Mouse (Mus musculus) limb, embryonic 10.5 days (tissue): ENCODE measurements at regions not wholly inside any gene's neighbourhood (a gene's known extent, or its start where the extent isn't known, plus 50 kb on each side); places are given as distances from the start of the nearest gene placed in this dataset.

ENCODE experiments used
- DNase-seq: peaks from one replicate; pipeline ENCODE4 v3.0.0-alpha.2; 2017; ENCODE audit warnings: low spot score
- H3K27ac ChIP-seq: fragments of 300-500 bp; sonication (generic); 2 replicates; pipeline ENCODE4 v1.5.1; 2016; ENCODE audit warnings: mild to moderate bottlenecking
- H3K27me3 ChIP-seq: fragments of 300-500 bp; sonication (generic); 2 replicates; pipeline ENCODE4 v1.6.1; 2016; ENCODE audit warnings: low read depth, mild to moderate bottlenecking; ENCODE audit not compliant: poor library complexity, severe bottlenecking
- H3K36me3 ChIP-seq: fragments of 300-500 bp; sonication (generic); 2 replicates; pipeline ENCODE4 v1.6.1; 2016; ENCODE audit warnings: mild to moderate bottlenecking, moderate library complexity
- H3K4me1 ChIP-seq: fragments of 300-500 bp; sonication (generic); 2 replicates; pipeline ENCODE4 v1.6.1; 2016
- H3K4me3 ChIP-seq: fragments of 300-500 bp; sonication (generic); 2 replicates; pipeline ENCODE4 v1.5.1; 2016; ENCODE audit warnings: mild to moderate bottlenecking, moderate library complexity
- H3K9me3 ChIP-seq: fragments of 300-500 bp; sonication (generic); replicated peaks from 2 replicates; pipeline ENCODE4 v1.6.1; 2016; ENCODE audit warnings: mild to moderate bottlenecking
- WGBS: fragments of 180-500 bp; shearing (Covaris S2); methylation state at CpG from one replicate; pipeline ENCODE4 v1.1.7; 2016; 5-methylcytosine and 5-hydroxymethylcytosine counted together

GRCm38 (mm10) chr7:113673596-113673956 lies 92.2 kb upstream of the Spon1 start:
- H3K27ac ChIP-seq, result no peak overlapping the region
- no peak for DNase-seq
- peaks cover 4% of the 10 kb centered on the region; the same call in 1 of the 2 replicates for H3K4me1 ChIP-seq
- H3K27me3 ChIP-seq, result no peaks in the 10 kb centered on the region
- no peak overlapping the region for H3K4me3 ChIP-seq
- H3K36me3 ChIP-seq, result no peaks in the 10 kb centered on the region
- no peaks in the 10 kb centered on the region for H3K9me3 ChIP-seq
- WGBS, result 78% methylated on average over 12 of the region's 12 CpGs

- H3K36me3 ChIP-seq, result no peaks in the 10 kb centered on the region
- H3K27ac ChIP-seq, result no peak overlapping the region
- no peaks in the 10 kb centered on the region for H3K4me1 ChIP-seq
- no peak for DNase-seq
- H3K27me3 ChIP-seq, result no peaks in the 10 kb centered on the region
- no peaks in the 10 kb centered on the region for H3K9me3 ChIP-seq
- no peak overlapping the region for H3K4me3 ChIP-seq
- WGBS, result 81% methylated on average over 5 of the region's 5 CpGs
These were observed 83.5 kb upstream of the Spon1 start for GRCm38 (mm10) chr7:113682271-113682670.

- WGBS, result 97% methylated on average over 4 of the region's 4 CpGs
- Histone ChIP-seq H3K4me3 (no peak overlapping the region), H3K27ac (no peak overlapping the region), H3K36me3 (no peaks in the 10 kb centered on the region), H3K4me1 (0 out of 2 replicates have a peak, but pooled peaks cover 3% of the 10 kb centered on the region), H3K27me3 (no peaks in the 10 kb centered on the region), H3K9me3 (no peaks in the 10 kb centered on the region)
- no peak for DNase-seq
These were observed 80.4 kb upstream of the Spon1 start for GRCm38 (mm10) chr7:113685349-113685748.

GRCm38 (mm10) chr7:113686527-113686926 lies 79.3 kb upstream of the Spon1 start:
- WGBS, result 82% methylated on average over 3 of the region's 3 CpGs
- 0 out of 2 replicates have a peak, but pooled peaks cover 3% of the 10 kb centered on the region for H3K4me1 ChIP-seq

GRCm38 (mm10) chr7:113687566-113687965 lies 78.2 kb upstream of the Spon1 start:
- DNase-seq, result no peak

More at GRCm38 (mm10) chr7:113686527-113686926, 79.3 kb upstream of the Spon1 start:
- DNase-seq, result no peak
- Histone ChIP-seq H3K4me3 (no peak overlapping the region), H3K27me3 (no peaks in the 10 kb centered on the region), H3K27ac (no peak overlapping the region), H3K36me3 (no peaks in the 10 kb centered on the region), H3K9me3 (no peaks in the 10 kb centered on the region)

GRCm38 (mm10) chr7:113688231-113688669 lies 77.5 kb upstream of the Spon1 start:
- DNase-seq, result no peak
- H3K36me3 ChIP-seq, result no peaks in the 10 kb centered on the region
- peaks cover 3% of the 10 kb centered on the region for H3K4me1 ChIP-seq
- WGBS, result 79% methylated on average over 8 of the region's 8 CpGs
- H3K27me3 ChIP-seq, result no peaks in the 10 kb centered on the region
- H3K4me3 ChIP-seq, result no peak overlapping the region
- no peaks in the 10 kb centered on the region for H3K9me3 ChIP-seq
- H3K27ac ChIP-seq, result no peak overlapping the region

More at GRCm38 (mm10) chr7:113687566-113687965, 78.2 kb upstream of the Spon1 start:
- no peak overlapping the region for H3K27ac ChIP-seq
- no peak overlapping the region for H3K4me3 ChIP-seq
- 85% methylated on average over 6 of the region's 6 CpGs for WGBS
- H3K36me3 ChIP-seq, result no peaks in the 10 kb centered on the region
- no peaks in the 10 kb centered on the region for H3K27me3 ChIP-seq
- H3K9me3 ChIP-seq, result no peaks in the 10 kb centered on the region
- 0 out of 2 replicates have a peak, but pooled peaks cover 3% of the 10 kb centered on the region for H3K4me1 ChIP-seq

GRCm38 (mm10) chr7:113688717-113689116 lies 77.1 kb upstream of the Spon1 start:
- Histone ChIP-seq H3K4me1 (peaks cover 8% of the 10 kb centered on the region), H3K9me3 (no peaks in the 10 kb centered on the region), H3K27ac (no peak overlapping the region), H3K36me3 (no peaks in the 10 kb centered on the region), H3K4me3 (no peak overlapping the region), H3K27me3 (no peaks in the 10 kb centered on the region)
- DNase-seq, result no peak
- WGBS, result 94% methylated on average over 1 of the region's 1 CpGs

GRCm38 (mm10) chr7:113689131-113689530 lies 76.7 kb upstream of the Spon1 start:
- Histone ChIP-seq H3K27me3 (no peaks in the 10 kb centered on the region), H3K36me3 (no peaks in the 10 kb centered on the region), H3K4me3 (no peak overlapping the region), H3K27ac (no peak overlapping the region), H3K4me1 (peaks cover 12% of the 10 kb centered on the region), H3K9me3 (no peaks in the 10 kb centered on the region)
- 85% methylated on average over 2 of the region's 2 CpGs for WGBS
- DNase-seq, result no peak

GRCm38 (mm10) chr7:113691756-113692155 lies 74.0 kb upstream of the Spon1 start:
- H3K4me1 ChIP-seq, result peaks cover 16% of the 10 kb centered on the region
- DNase-seq, result no peak
- no peaks in the 10 kb centered on the region for H3K9me3 ChIP-seq
- 94% methylated on average over 2 of the region's 2 CpGs for WGBS
- no peaks in the 10 kb centered on the region for H3K36me3 ChIP-seq
- H3K27me3 ChIP-seq, result no peaks in the 10 kb centered on the region
- no peak overlapping the region for H3K27ac ChIP-seq
- no peak overlapping the region for H3K4me3 ChIP-seq

- Histone ChIP-seq H3K36me3 (no peaks in the 10 kb centered on the region), H3K27ac (no peak overlapping the region), H3K4me3 (no peak overlapping the region), H3K9me3 (no peaks in the 10 kb centered on the region), H3K4me1 (peaks cover 13% of the 10 kb centered on the region), H3K27me3 (no peaks in the 10 kb centered on the region)
- no peak for DNase-seq
- WGBS, result 26% methylated on average over 3 of the region's 3 CpGs
These were observed 72.3 kb upstream of the Spon1 start for GRCm38 (mm10) chr7:113693526-113693925.

- H3K9me3 ChIP-seq, result no peaks in the 10 kb centered on the region
- WGBS, result 69% methylated on average over 5 of the region's 5 CpGs
- H3K4me3 ChIP-seq, result no peak overlapping the region
- peaks cover 13% of the 10 kb centered on the region for H3K4me1 ChIP-seq
- no peak for DNase-seq
- H3K27ac ChIP-seq, result no peak overlapping the region
- no peaks in the 10 kb centered on the region for H3K27me3 ChIP-seq
- no peaks in the 10 kb centered on the region for H3K36me3 ChIP-seq
These were observed 71.3 kb upstream of the Spon1 start for GRCm38 (mm10) chr7:113694466-113694865.

GRCm38 (mm10) chr7:113705929-113706328 lies 59.9 kb upstream of the Spon1 start:
- H3K27ac ChIP-seq, result no peak overlapping the region
- no peaks in the 10 kb centered on the region for H3K9me3 ChIP-seq
- no peaks in the 10 kb centered on the region for H3K36me3 ChIP-seq
- no peaks in the 10 kb centered on the region for H3K4me1 ChIP-seq
- no peak for DNase-seq
- H3K4me3 ChIP-seq, result no peak overlapping the region
- H3K27me3 ChIP-seq, result no peaks in the 10 kb centered on the region

- no peaks in the 10 kb centered on the region for H3K9me3 ChIP-seq
These were observed 58.2 kb upstream of the Spon1 start for GRCm38 (mm10) chr7:113707596-113707995.

GRCm38 (mm10) chr7:113710541-113711270 lies 55.1 kb upstream of the Spon1 start:
- 84% methylated on average over 2 of the region's 2 CpGs for WGBS
- no peaks in the 10 kb centered on the region for H3K4me1 ChIP-seq
- H3K36me3 ChIP-seq, result no peaks in the 10 kb centered on the region
- DNase-seq, result no peak
- no peak overlapping the region for H3K27ac ChIP-seq
- no peak overlapping the region for H3K4me3 ChIP-seq
- H3K27me3 ChIP-seq, result no peaks in the 10 kb centered on the region
- H3K9me3 ChIP-seq, result no peaks in the 10 kb centered on the region

More at GRCm38 (mm10) chr7:113707596-113707995, 58.2 kb upstream of the Spon1 start:
- Histone ChIP-seq H3K4me1 (no peaks in the 10 kb centered on the region), H3K4me3 (no peak overlapping the region), H3K27ac (no peak overlapping the region), H3K36me3 (no peaks in the 10 kb centered on the region), H3K27me3 (no peaks in the 10 kb centered on the region)
- WGBS, result 85% methylated on average over 2 of the region's 2 CpGs
- DNase-seq, result no peak
